Mouse (Mus musculus) stomach, embryonic 16.5 days (tissue): ENCODE results near the gene Dtx2. TPM values are rescaled to one million over a fixed set of nuclear protein-coding genes. Genes with fewer than 3 reads are reported as not detected.

Source experiments
- ATAC-seq: fragments of 200-750 bp; cut with Nextera tagmentation; 2 replicates; pipeline ENCODE4 v1.8.0; 2017; ENCODE audit warnings: moderate number of reproducible peaks, moderate TSS enrichment; ENCODE audit not compliant: insufficient read depth, low FRiP score
- H3K27ac ChIP-seq: fragments of 300-500 bp; sonication (generic); 2 replicates; pipeline ENCODE4 v1.5.1; 2014; ENCODE audit warnings: low read length
- H3K27me3 ChIP-seq: fragments of 300-500 bp; sonication (generic); 2 replicates; pipeline ENCODE4 v1.6.1; 2014; ENCODE audit warnings: low read length, control low read depth, mixed read lengths; ENCODE audit not compliant: control insufficient read depth, insufficient read depth
- H3K36me3 ChIP-seq: fragments of 300-500 bp; sonication (generic); 2 replicates; pipeline ENCODE4 v1.6.1; 2014; ENCODE audit warnings: low read length; ENCODE audit not compliant: control insufficient read depth, insufficient read depth
- H3K4me1 ChIP-seq: fragments of 300-500 bp; sonication (generic); 2 replicates; pipeline ENCODE4 v1.6.1; 2014; ENCODE audit warnings: low read length, control low read depth, mixed read lengths; ENCODE audit not compliant: control insufficient read depth, insufficient read depth
- H3K4me2 ChIP-seq: fragments of 300-500 bp; sonication (generic); 2 replicates; pipeline ENCODE4 v1.6.1; 2014; ENCODE audit warnings: low read depth, low read length, mixed read lengths
- H3K4me3 ChIP-seq: fragments of 300-500 bp; sonication (generic); replicated peaks from 2 replicates; pipeline ENCODE4 v1.5.1; 2014; ENCODE audit warnings: mild to moderate bottlenecking, low read length
- H3K9ac ChIP-seq: fragments of 300-500 bp; sonication (generic); 2 replicates; pipeline ENCODE4 v1.6.1; 2014; ENCODE audit warnings: low read length
- H3K9me3 ChIP-seq: fragments of 300-500 bp; sonication (generic); replicated peaks from 2 replicates; pipeline ENCODE4 v1.6.1; 2016; ENCODE audit warnings: low read length, control low read depth; ENCODE audit not compliant: control insufficient read depth
- WGBS: fragments of 180-500 bp; shearing (Covaris S2); extraction: QIAGEN DNeasy Blood & Tissue Kit; methylation state at CpG from one replicate; pipeline ENCODE4 v1.1.7; 2014; 5-methylcytosine and 5-hydroxymethylcytosine counted together
- polyA plus RNA-seq: library from polyadenylated mRNA; unstranded; fragments of >200 nt; fragmentation: Nextera tagmentation; extraction: Ambion mirVana; gene quantifications from 2 replicates; pipeline ENCODE4 v1.2.1, GENCODE M21; 2015

Gene Dtx2
- 23.7 and 24.5 TPM in 2 replicates for polyA plus RNA-seq

- peak within 1 kb of the TSS; percentile 86 for H3K27ac ChIP-seq
- peak within 1 kb of the TSS; percentile 85 for H3K4me3 ChIP-seq
- peak within 1 kb of the TSS; percentile 89 for H3K4me2 ChIP-seq
- peak; percentile 95 for ATAC-seq
- H3K4me1 ChIP-seq: peaks cover 11% of the 10 kb centered on the region; the same call in 1 of the 2 replicates
- no peaks in the 10 kb centered on the region for H3K27me3 ChIP-seq
- H3K9me3 ChIP-seq: no peaks in the 10 kb centered on the region
- peaks cover 5% of the 10 kb centered on the region; the same call in 1 of the 2 replicates for H3K36me3 ChIP-seq
- WGBS: under 1% methylated on average over 47 of the region's 47 CpGs
- H3K9ac ChIP-seq: peak within 1 kb of the TSS; percentile 96
Measured at GRCm38 (mm10) chr5:135994725-135995687, at the start of gene Dtx2. Gene Dtx2, plus strand, starts transcription at chr5:135994800.

DNA sequence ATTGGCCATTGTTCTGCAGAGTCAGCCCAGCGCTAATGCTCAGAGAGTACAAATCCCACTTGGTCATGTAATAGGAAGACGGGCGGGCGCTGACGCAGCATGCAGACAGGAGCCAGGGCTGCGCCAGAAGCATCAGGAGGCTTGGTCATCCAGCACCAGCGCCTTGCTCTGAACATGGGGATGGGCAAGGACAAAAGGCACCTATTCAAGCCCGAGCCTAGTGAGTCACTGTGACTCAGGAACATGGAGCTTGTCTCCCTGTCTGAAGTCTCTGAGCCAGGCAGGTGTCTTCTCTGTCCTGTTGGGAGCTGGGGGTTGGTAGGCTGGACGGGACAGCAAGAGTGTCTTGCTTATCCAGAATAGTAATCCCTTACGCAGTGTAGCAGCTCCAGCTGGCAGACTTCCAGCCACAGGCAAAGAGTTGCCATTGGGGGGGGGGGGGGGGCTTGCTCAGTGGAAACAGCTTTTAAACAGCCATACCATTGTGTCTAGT, 48.6 kb upstream of the Dtx2 start:
- Histone ChIP-seq H3K4me2 (peak overlapping the region; percentile 24; the same call in 1 of the 2 replicates), H3K4me1 (peaks cover 8% of the 10 kb centered on the region; the same call in 1 of the 2 replicates), H3K27ac (peak overlapping the region; percentile 34; the same call in 1 of the 2 replicates), H3K4me3 (no peak overlapping the region), H3K9me3 (no peaks in the 10 kb centered on the region), H3K9ac (no peak overlapping the region; the same call in 1 of the 2 replicates), H3K36me3 (no peaks in the 10 kb centered on the region), H3K27me3 (no peaks in the 10 kb centered on the region)
- ATAC-seq: peak; percentile 61; the same call in 1 of the 2 replicates
- WGBS: 41% methylated on average over 10 of the region's 10 CpGs

DNA sequence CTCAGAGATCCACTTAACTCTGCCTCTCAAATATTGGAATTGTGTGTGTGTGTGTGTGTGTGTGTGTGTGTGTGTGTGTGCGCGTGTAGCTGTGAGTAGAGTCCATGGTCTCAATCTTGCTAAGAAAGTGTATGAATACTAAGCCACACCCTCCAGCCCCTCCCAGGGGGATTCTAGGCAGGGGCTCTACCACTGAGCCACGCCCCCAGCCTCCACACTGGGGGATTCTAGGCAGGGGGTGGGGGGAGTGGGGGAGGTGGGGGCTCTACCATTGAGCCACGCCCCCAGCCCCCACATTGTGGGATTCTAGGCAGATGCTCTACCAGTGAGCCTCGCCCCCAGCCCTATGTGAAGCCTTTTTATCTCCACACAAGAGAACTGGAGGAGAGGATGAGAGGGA, 48.0 kb upstream of the Dtx2 start:
- 0 out of 2 replicates have a peak overlapping the region, but pooled peaks have one; percentile 34 for H3K27ac ChIP-seq
- H3K4me1 ChIP-seq: peaks cover 8% of the 10 kb centered on the region; the same call in 1 of the 2 replicates
- no peaks in the 10 kb centered on the region for H3K9me3 ChIP-seq
- H3K4me2 ChIP-seq: no peak overlapping the region
- no peaks in the 10 kb centered on the region for H3K27me3 ChIP-seq
- no peak overlapping the region for H3K9ac ChIP-seq
- WGBS: 65% methylated on average over 5 of the region's 5 CpGs
- no peak overlapping the region for H3K4me3 ChIP-seq
- H3K36me3 ChIP-seq: no peaks in the 10 kb centered on the region
- ATAC-seq: peak; percentile 8; the same call in 1 of the 2 replicates

GRCm38 (mm10) chr5:135950710-135951412, 43.7 kb upstream of the Dtx2 start:
- peak overlapping the region; percentile 24; the same call in 1 of the 2 replicates for H3K27ac ChIP-seq
- ATAC-seq: no peak
- peaks cover 6% of the 10 kb centered on the region; the same call in 1 of the 2 replicates for H3K4me1 ChIP-seq
- H3K36me3 ChIP-seq: no peaks in the 10 kb centered on the region
- H3K9me3 ChIP-seq: no peaks in the 10 kb centered on the region
- H3K4me3 ChIP-seq: no peak overlapping the region
- no peak overlapping the region for H3K9ac ChIP-seq
- H3K4me2 ChIP-seq: no peak overlapping the region
- no peaks in the 10 kb centered on the region for H3K27me3 ChIP-seq
- 77% methylated on average over 11 of the region's 11 CpGs for WGBS

DNA sequence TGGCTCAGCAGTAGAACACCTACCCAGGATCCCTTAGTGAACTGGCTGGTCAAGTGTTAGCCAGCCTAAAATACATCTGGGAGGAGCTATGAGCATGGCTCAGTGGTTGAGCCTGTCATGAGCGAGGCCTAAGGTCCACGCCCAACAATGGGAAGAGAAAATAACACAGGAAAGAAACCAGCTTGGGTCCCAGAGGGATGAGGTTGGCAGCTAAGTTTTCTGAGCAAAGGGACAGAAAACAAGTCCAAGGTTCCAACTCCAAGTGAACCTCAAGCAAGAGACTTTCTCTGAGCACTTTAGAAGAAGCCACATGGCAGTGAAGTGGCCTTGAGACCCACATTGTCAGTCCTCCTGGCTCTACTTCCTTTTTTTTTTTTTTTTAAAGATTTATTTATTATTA, 42.9 kb upstream of the Dtx2 start:
- WGBS: 98% methylated on average over 2 of the region's 2 CpGs
- no peaks in the 10 kb centered on the region for H3K36me3 ChIP-seq

DNA sequence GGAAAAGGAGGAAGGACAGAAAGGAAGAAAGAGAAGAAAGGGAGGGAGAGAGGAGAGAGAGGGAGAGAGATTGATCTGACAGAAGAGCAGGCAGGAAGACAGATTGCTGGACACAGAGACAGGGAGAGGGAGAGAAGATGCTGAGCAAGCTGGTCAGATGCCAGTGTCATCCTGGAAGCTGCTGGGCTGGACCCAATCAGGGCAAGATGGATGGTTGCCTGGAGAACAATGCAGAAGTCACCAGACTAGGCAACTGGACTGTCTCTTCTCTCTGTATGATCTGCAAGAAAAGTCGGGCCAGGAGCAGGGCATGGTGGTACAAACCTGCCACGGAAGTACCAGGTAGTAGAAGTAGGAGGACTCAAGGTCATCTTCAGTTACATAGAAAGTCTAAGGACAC, 41.8 kb upstream of the Dtx2 start:
- no peak for ATAC-seq
- no peak overlapping the region for H3K27ac ChIP-seq
- no peaks in the 10 kb centered on the region for H3K9me3 ChIP-seq
- no peak overlapping the region for H3K4me2 ChIP-seq
- H3K4me3 ChIP-seq: no peak overlapping the region
- H3K36me3 ChIP-seq: no peaks in the 10 kb centered on the region
- H3K4me1 ChIP-seq: peaks cover 9% of the 10 kb centered on the region; the same call in 1 of the 2 replicates
- 91% methylated on average over 2 of the region's 2 CpGs for WGBS
- H3K27me3 ChIP-seq: no peaks in the 10 kb centered on the region
- H3K9ac ChIP-seq: no peak overlapping the region

More for the DNA sequence above, 42.9 kb upstream of the Dtx2 start:
- no peaks in the 10 kb centered on the region for H3K27me3 ChIP-seq
- no peak overlapping the region for H3K27ac ChIP-seq
- no peak overlapping the region for H3K4me2 ChIP-seq
- peaks cover 2% of the 10 kb centered on the region; the same call in 1 of the 2 replicates for H3K4me1 ChIP-seq
- no peak for ATAC-seq
- no peak overlapping the region for H3K9ac ChIP-seq
- H3K9me3 ChIP-seq: no peaks in the 10 kb centered on the region
- H3K4me3 ChIP-seq: no peak overlapping the region

DNA sequence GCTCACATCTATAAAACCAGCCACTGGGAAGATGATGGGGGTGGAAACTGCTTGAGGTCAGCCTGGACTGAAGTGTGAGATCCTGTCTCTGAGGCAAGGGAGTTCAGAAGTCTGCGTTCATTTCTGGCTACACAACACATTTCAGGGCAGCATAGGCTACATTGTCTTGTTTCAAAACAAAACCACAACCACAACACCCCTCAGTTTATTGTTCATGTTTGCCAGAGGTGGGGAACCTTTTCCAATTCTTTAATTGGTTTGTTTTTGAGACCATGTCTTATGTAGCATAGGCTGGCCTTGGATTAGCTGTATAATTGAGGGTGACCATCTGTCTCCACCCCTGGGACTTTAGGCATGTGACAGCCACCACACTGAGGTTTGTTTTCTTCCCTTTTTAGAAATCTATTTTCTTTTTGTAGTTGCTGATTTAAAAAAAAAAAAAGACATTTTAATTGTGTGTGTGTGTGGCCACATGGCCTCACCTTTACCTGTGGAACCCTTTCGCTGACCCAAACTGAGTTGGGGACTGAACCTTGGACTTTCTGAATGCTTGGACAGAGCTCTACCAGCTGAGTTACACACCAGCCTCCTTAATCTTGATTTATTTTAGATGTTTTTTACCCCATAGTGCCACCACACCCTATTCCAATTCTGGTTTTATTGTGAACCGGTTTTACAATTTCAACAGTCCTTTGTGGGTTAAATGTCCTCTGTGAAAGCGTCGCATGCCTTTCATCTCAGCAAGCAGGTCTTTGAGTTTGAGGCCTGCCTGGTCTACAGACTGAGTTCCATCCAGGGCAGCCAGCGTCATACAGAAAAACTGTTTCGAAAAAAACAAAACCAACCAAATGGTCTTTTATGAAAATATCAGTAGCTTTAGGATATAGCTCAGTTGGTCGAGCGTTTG, 38.0 kb upstream of the Dtx2 start:
- Histone ChIP-seq H3K9ac (peak overlapping the region; percentile 72), H3K4me1 (peaks cover 19% of the 10 kb centered on the region), H3K27ac (peak overlapping the region; percentile 97), H3K27me3 (no peaks in the 10 kb centered on the region), H3K4me3 (no peak overlapping the region), H3K4me2 (peak overlapping the region; percentile 61), H3K36me3 (peaks cover 3% of the 10 kb centered on the region; the same call in 1 of the 2 replicates), H3K9me3 (no peaks in the 10 kb centered on the region)
- no peak for ATAC-seq
- WGBS: 73% methylated on average over 9 of the region's 9 CpGs
